Mouse (Mus musculus) intestine, embryonic 15.5 days (tissue): ENCODE data around the gene Anapc13. TPM values are rescaled to one million over a fixed set of nuclear protein-coding genes. Genes with fewer than 3 reads are reported as not detected.
A peak's percentile ranks its signal among the peaks of the same experiment; 100 is the strongest.

Source experiments
- ATAC-seq: fragments of 200-750 bp; cut with Nextera tagmentation; 2 replicates; pipeline ENCODE4 v1.8.0; 2017; ENCODE audit warnings: moderate TSS enrichment, moderate library complexity
- H3K27ac ChIP-seq: fragments of 300-500 bp; sonication (generic); 2 replicates; pipeline ENCODE4 v1.5.1; 2015; ENCODE audit warnings: mild to moderate bottlenecking, inconsistent platforms
- H3K27me3 ChIP-seq: fragments of 300-500 bp; sonication (generic); replicated peaks from 2 replicates; pipeline ENCODE4 v1.6.1; 2015; ENCODE audit warnings: inconsistent platforms
- H3K36me3 ChIP-seq: fragments of 300-500 bp; sonication (generic); 2 replicates; pipeline ENCODE4 v1.6.1; 2015; ENCODE audit warnings: inconsistent platforms
- H3K4me1 ChIP-seq: fragments of 300-500 bp; sonication (generic); replicated peaks from 2 replicates; pipeline ENCODE4 v1.6.1; 2015; ENCODE audit warnings: inconsistent platforms
- H3K4me2 ChIP-seq: fragments of 300-500 bp; sonication (generic); replicated peaks from 2 replicates; pipeline ENCODE4 v1.6.1; 2015; ENCODE audit warnings: mild to moderate bottlenecking, inconsistent platforms
- H3K4me3 ChIP-seq: fragments of 300-500 bp; sonication (generic); replicated peaks from 2 replicates; pipeline ENCODE4 v1.5.1; 2015; ENCODE audit warnings: inconsistent platforms
- H3K9ac ChIP-seq: fragments of 300-500 bp; sonication (generic); 2 replicates; pipeline ENCODE4 v1.6.1; 2015; ENCODE audit warnings: inconsistent platforms
- H3K9me3 ChIP-seq: fragments of 300-500 bp; sonication (generic); 2 replicates; pipeline ENCODE4 v1.6.1; 2016; ENCODE audit warnings: inconsistent platforms
- WGBS: fragments of 180-500 bp; shearing (Covaris S2); methylation state at CpG from one replicate; pipeline ENCODE4 v1.1.7; 2015; 5-methylcytosine and 5-hydroxymethylcytosine counted together
- polyA plus RNA-seq: library from polyadenylated mRNA; unstranded; fragments of >200 nt; fragmentation: Nextera tagmentation; extraction: Ambion mirVana; gene quantifications from 2 replicates; pipeline ENCODE4 v1.2.1, GENCODE M21; 2015

Anapc13 gene
- 194 and 206 TPM in 2 replicates for polyA plus RNA-seq

DNA sequence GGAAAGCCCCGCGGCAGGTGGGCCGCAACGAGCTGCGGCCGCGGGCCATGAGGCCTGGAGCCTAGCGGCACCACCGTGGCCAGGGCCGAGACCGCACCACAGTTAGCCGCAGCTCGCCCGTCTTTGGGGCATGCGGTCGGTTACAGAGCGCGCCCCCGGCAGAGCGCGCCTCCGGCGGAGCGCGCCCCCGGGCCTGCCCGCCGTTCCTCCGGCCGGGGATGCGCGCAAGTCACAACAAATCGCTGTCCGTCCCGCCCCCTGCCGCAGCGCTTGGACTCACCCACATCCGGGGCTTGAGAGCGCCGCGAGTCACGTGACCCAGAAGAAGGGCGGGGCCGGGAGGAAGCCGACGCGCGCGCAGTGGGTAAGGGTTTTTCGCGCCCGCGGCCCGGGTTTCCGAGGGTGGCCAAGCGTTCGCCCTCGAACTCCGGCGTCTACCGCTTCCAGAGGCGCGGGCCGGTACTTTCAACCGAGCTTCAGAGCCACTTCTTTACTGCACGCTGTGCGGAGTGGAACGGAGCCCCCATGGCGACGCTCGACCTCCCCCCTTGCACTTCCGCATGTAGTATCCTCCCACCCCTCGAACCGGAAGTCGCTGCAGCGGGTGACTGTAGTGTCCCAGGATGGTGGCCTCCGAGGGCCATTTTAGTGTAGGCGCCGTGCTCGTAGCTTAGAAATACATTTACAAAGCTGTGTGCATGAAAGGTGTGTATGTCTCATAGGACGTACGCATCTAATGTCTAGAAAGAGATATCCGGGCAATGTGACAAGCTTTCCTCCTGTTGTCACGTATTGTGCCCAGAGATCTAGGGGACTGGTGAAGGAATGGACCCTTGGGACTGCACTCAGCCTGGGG lies at the start of gene Anapc13, which contains the start of gene Cep63:
Gene Anapc13, plus strand, starts transcription at position 314 of the 856 bp plus-strand sequence.
Gene Cep63, minus strand, starts transcription at position 552 of the 856 bp plus-strand sequence.
- peak; percentile 96 for ATAC-seq
- Histone ChIP-seq H3K36me3 (no peaks in the 10 kb centered on the region), H3K4me2 (peak within 1 kb of the TSS; percentile 73), H3K4me3 (peak within 1 kb of the TSS; percentile 88), H3K9me3 (no peaks in the 10 kb centered on the region), H3K4me1 (peaks cover 6% of the 10 kb centered on the region; the same call in 1 of the 2 replicates), H3K27me3 (no peaks in the 10 kb centered on the region), H3K27ac (peak within 1 kb of the TSS; percentile 97), H3K9ac (peak within 1 kb of the TSS; percentile 97)
- WGBS, result under 1% methylated on average over 84 of the region's 84 CpGs

DNA sequence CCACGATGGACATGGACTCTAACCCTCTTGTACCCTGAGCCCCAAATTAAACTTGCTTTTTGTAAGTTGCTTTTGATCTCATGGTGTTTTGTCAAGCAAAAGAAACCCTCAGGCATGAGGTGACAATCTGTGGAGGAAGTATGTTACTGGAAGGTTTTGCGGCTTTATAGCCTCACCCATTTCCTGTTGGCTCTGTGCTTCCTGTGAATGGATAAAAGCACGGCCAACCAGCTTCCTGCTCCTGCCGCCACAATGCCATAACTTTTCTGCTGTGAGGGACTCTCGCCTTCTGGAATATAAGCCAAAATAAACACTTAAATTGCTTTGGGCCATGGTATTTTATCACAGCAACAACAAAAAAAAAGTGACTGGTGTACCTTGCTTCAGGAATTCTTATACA lies 48.6 kb upstream of the Anapc13 start:
- no peak for ATAC-seq
- Histone ChIP-seq H3K9me3 (no peaks in the 10 kb centered on the region), H3K27ac (no peak overlapping the region), H3K27me3 (no peaks in the 10 kb centered on the region), H3K4me1 (no peaks in the 10 kb centered on the region), H3K4me3 (no peak overlapping the region), H3K36me3 (no peaks in the 10 kb centered on the region), H3K4me2 (no peak overlapping the region), H3K9ac (no peak overlapping the region)
- 62% methylated on average over 5 of the region's 5 CpGs for WGBS

DNA sequence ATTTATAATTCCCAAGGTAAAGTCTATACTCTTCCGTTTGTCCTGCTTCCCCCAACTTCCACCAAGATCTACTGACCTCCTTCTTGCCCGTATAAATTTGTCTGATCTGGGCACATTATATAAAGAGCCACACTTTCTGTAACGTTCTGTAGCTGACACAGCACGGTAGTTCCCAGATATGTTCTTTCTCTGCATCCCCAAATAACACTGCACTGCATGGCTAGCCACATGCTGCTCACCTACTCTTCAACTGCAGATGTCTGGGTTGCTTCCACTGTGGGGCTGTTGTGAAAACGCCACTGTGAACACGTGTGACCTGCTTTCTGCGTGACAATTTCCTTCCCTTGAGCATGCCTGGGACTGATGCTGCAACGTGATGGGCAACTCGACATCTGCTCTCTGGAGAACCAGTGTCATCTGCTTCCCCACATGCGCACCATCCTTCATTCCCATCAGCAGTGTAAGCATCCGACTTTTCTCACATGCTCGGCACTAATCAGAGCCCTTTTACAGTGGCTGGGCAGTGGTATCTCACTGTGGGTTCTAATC lies 44.1 kb upstream of the Anapc13 start:
- no peak for ATAC-seq
- Histone ChIP-seq H3K4me1 (no peaks in the 10 kb centered on the region), H3K9me3 (no peaks in the 10 kb centered on the region), H3K36me3 (0 out of 2 replicates have a peak, but pooled peaks cover 3% of the 10 kb centered on the region), H3K9ac (no peak overlapping the region), H3K4me2 (no peak overlapping the region), H3K27ac (no peak overlapping the region), H3K27me3 (no peaks in the 10 kb centered on the region), H3K4me3 (no peak overlapping the region)
- WGBS, result 82% methylated on average over 12 of the region's 12 CpGs

DNA sequence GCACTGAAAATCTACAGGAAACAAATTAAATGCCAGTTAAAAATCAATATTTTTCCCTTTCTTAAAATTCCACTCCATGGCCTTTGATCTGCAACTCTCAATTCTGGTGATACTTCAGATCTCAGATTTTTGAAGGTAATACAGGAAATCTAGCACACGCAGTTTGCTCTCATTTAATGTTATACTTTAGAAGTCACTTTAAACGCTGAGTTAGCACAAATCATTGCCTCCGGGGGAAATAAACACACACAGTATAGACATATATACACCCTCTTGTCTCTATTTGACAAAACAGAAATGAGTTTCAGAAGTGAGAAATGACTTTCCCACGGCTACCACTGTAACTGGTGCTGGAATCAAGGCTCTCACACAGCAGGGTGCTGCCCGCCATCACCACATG lies 38.7 kb upstream of the Anapc13 start:
- 65% methylated on average over 5 of the region's 5 CpGs for WGBS
- Histone ChIP-seq H3K36me3 (0 out of 2 replicates have a peak, but pooled peaks cover 3% of the 10 kb centered on the region), H3K27me3 (no peaks in the 10 kb centered on the region), H3K4me2 (no peak overlapping the region), H3K9ac (no peak overlapping the region), H3K4me3 (no peak overlapping the region), H3K27ac (no peak overlapping the region), H3K9me3 (no peaks in the 10 kb centered on the region), H3K4me1 (no peaks in the 10 kb centered on the region)
- ATAC-seq, result no peak

DNA sequence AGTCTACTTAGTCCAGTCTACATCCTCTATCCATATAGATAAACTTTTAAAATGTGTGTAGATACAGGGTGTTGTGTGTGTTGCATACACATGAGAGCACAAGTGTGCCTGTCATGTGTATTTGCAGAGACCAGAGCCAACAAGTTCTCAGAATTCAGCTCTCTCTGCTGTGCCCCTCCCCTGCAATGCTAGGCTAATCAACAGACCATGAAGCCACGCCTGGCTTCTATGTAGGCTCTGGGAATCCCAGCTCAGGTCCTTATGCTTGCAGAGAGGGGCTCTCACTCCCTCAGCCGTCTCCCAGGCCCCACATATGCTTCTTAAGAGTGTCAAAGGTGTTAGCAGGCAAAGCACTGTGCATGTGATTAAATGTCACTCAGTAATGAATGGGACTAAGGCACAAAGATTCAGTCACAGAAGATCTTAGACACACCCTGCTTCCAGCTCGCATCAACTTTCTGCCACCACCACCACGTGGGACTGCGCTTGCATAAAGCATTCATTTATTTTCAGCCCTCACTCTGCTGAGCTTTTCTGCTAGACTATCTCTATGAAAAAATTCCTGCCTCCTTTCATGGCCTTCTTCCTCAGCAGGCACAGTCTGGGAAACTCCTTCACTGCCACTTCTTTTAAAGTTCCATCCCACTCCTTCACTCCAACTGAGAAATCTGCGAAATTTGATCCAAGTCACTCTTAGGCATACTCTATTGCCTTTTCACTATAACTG lies 31.3 kb upstream of the Anapc13 start:
- 54% methylated on average over 6 of the region's 6 CpGs for WGBS
- H3K9ac ChIP-seq, result no peak overlapping the region
- no peaks in the 10 kb centered on the region for H3K9me3 ChIP-seq
- H3K4me2 ChIP-seq, result no peak overlapping the region
- no peak overlapping the region for H3K27ac ChIP-seq
- no peak overlapping the region for H3K4me3 ChIP-seq
- H3K36me3 ChIP-seq, result 0 out of 2 replicates have a peak, but pooled peaks cover 6% of the 10 kb centered on the region
- 0 out of 2 replicates have a peak, but pooled peaks cover 2% of the 10 kb centered on the region for H3K4me1 ChIP-seq
- ATAC-seq, result no peak
- no peaks in the 10 kb centered on the region for H3K27me3 ChIP-seq

DNA sequence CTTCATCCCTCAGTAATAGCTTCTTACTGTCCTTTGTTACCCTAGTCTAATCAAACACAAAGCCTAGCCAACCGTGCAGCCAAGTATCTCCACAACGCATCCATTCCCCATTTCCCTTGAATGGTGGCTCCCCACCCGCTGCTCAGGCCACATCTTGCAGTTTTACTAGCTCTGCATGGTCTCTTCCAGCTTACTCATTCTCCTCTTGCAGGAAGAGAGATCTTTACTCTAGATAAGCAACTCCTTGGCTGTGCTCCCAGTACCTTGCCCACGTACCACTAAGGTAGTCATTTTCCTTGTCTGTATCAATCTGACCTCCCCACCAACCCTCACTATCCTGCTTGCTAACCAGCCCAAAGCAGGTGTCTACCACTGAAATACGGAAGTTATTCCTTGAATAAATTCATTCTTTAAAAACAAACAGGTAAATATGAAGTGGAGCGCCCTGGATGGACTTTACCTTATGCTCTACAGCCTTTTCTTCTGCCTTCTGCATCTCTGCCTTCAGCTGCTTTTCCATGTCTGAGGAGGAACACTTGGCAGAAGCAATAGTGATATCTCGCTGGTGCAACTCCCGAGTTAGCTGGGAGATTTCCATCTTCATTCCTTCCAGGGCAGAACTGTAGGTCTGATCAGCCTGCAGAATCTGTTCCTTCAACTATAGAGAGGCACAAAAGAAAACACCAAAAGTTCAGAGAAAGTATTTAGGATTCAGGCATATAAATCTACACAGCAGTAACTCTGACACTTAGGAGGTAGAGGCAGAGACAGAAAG lies 30.2 kb upstream of the Anapc13 start:
- no peak overlapping the region for H3K4me3 ChIP-seq
- H3K27ac ChIP-seq, result no peak overlapping the region
- H3K9me3 ChIP-seq, result no peaks in the 10 kb centered on the region
- no peak overlapping the region for H3K4me2 ChIP-seq
- no peaks in the 10 kb centered on the region for H3K27me3 ChIP-seq
- 0 out of 2 replicates have a peak, but pooled peaks cover 6% of the 10 kb centered on the region for H3K36me3 ChIP-seq
- H3K4me1 ChIP-seq, result 0 out of 2 replicates have a peak, but pooled peaks cover 2% of the 10 kb centered on the region
- no peak overlapping the region for H3K9ac ChIP-seq
- no peak for ATAC-seq
- 86% methylated on average over 8 of the region's 8 CpGs for WGBS

DNA sequence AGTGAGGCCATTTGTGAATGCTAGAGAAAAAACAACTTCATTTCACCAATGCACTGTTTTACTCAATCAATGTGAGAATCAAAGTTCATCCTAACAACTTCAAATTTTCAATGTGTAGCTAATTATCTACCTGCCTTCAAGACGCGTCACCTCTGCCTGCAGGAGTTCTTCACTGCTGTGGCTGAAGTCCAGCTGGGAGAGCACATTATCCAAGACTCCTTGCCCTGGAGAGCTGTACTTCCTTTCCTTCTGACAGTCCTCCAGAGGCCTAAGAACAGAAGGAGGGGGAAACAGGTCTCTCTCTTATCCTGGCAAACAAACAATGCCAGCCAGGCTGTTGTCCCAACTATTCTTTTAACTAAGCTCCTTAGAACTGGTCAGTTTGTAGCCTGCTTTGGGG lies 24.9 kb upstream of the Anapc13 start:
- H3K27me3 ChIP-seq, result no peaks in the 10 kb centered on the region
- no peak overlapping the region for H3K4me2 ChIP-seq
- H3K4me1 ChIP-seq, result 0 out of 2 replicates have a peak, but pooled peaks cover 3% of the 10 kb centered on the region
- H3K9me3 ChIP-seq, result no peaks in the 10 kb centered on the region
- WGBS, result 69% methylated on average over 2 of the region's 2 CpGs
- H3K4me3 ChIP-seq, result no peak overlapping the region
- 0 out of 2 replicates have a peak, but pooled peaks cover 5% of the 10 kb centered on the region for H3K36me3 ChIP-seq
- H3K27ac ChIP-seq, result peak overlapping the region; percentile 68
- H3K9ac ChIP-seq, result no peak overlapping the region
- peak; percentile 86 for ATAC-seq

DNA sequence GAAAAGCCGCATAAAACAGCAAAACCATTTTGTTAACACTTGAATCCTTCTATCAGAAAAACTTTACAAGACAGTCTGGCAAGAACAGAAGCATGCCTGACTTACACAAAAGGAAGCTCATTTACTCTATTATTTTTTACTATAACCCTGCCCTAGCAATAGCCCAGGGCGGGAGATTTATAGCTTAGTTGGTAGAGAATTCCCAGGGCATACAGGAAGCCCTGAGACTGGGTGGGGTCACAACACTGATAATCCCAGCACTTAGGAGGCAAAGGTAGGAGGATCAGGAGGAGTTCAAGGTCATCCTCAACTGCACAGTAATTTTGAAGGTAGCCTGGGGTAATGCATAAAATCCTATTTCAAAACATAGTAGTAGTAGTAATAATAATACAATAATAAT lies 24.4 kb upstream of the Anapc13 start:
- Histone ChIP-seq H3K9ac (no peak overlapping the region), H3K27ac (peak overlapping the region; percentile 68; the same call in 1 of the 2 replicates)
- 65% methylated on average over 2 of the region's 2 CpGs for WGBS

DNA sequence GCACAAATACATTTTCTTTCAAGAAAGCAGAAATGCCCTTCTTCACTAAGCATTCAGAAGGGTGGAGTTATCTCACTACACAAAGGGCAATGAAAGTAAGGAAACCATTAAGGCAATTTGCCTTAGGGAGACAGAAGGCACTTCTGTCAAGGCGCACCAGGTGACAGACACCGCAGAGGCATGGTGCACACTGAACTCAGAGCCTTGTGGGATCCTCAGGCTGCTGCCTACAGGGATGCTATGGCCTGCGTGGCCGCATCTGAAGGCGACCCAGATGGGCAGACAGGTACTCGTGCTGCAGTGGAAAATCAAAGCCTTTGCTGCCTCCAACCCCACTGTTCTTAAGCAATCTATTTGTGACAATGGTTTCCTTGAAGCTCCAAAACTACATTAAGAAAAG lies 20.9 kb upstream of the Anapc13 start:
- ATAC-seq, result no peak
- 0 out of 2 replicates have a peak, but pooled peaks cover 7% of the 10 kb centered on the region for H3K36me3 ChIP-seq
- H3K4me1 ChIP-seq, result 0 out of 2 replicates have a peak, but pooled peaks cover 3% of the 10 kb centered on the region
- H3K9ac ChIP-seq, result no peak overlapping the region
- no peak overlapping the region for H3K27ac ChIP-seq
- H3K4me3 ChIP-seq, result no peak overlapping the region
- no peaks in the 10 kb centered on the region for H3K9me3 ChIP-seq
- whole genome bisulfite sequencing, result 91% methylated on average over 6 of the region's 6 CpGs
- H3K27me3 ChIP-seq, result no peaks in the 10 kb centered on the region
- H3K4me2 ChIP-seq, result no peak overlapping the region

More for the DNA sequence above, 24.4 kb upstream of the Anapc13 start:
- H3K9me3 ChIP-seq, result no peaks in the 10 kb centered on the region
- 0 out of 2 replicates have a peak, but pooled peaks cover 5% of the 10 kb centered on the region for H3K36me3 ChIP-seq
- H3K4me1 ChIP-seq, result 0 out of 2 replicates have a peak, but pooled peaks cover 3% of the 10 kb centered on the region
- no peak overlapping the region for H3K4me2 ChIP-seq
- H3K27me3 ChIP-seq, result no peaks in the 10 kb centered on the region
- peak; percentile 95 for ATAC-seq
- no peak overlapping the region for H3K4me3 ChIP-seq

DNA sequence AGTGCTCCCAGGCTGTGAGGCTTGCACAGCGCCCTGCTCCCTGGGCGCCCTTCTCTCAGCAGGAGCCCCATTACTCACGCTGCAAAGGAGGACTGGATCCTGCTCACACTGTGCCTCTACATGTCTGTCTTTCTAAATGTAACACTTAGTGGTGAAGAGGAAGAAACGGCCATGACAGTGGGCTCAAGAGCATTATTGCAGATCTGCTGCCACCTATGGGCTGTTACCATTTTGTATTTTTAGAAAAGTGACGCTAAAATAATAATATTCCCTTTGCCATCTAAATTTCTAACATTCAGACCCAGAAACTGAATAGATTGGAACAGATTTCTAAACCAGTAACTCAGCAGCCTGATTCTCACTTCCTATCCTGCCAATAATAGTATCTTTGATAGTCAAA lies 18.6 kb upstream of the Anapc13 start:
- Histone ChIP-seq H3K27ac (no peak overlapping the region), H3K9me3 (no peaks in the 10 kb centered on the region), H3K36me3 (0 out of 2 replicates have a peak, but pooled peaks cover 7% of the 10 kb centered on the region), H3K4me3 (no peak overlapping the region), H3K4me1 (no peaks in the 10 kb centered on the region), H3K9ac (no peak overlapping the region), H3K4me2 (no peak overlapping the region), H3K27me3 (no peaks in the 10 kb centered on the region)
- ATAC-seq, result no peak
- 73% methylated on average over 5 of the region's 5 CpGs for WGBS

DNA sequence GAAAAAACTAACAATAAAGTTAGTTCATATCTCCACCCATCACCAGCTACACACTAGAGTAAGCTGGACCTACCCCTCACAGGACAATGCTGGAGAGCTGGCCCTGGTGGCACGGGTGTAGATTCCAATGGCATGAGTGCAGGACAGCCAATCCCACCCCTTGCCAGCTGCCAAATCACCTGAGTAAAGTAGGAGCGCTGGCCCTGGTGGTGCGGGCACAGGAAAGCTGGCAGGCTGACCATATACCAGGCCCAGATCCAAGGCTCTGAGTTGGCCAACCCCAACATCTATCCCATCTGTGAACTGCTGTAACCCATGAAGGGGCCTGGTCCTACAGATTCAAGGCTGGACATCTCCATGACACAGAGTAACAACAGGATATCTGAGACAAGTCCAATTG lies 16.9 kb upstream of the Anapc13 start:
- WGBS, result 91% methylated on average over 3 of the region's 3 CpGs
- H3K4me3 ChIP-seq, result no peak overlapping the region
- no peak overlapping the region for H3K4me2 ChIP-seq
- no peaks in the 10 kb centered on the region for H3K4me1 ChIP-seq
- H3K27me3 ChIP-seq, result no peaks in the 10 kb centered on the region
- H3K36me3 ChIP-seq, result 0 out of 2 replicates have a peak, but pooled peaks cover 4% of the 10 kb centered on the region
- H3K27ac ChIP-seq, result no peak overlapping the region
- ATAC-seq, result no peak
- H3K9me3 ChIP-seq, result no peaks in the 10 kb centered on the region
- H3K9ac ChIP-seq, result no peak overlapping the region
